Mouse (Mus musculus) brain, embryonic 14.5 days (tissue): Measurements from ENCODE around the gene Spsb2.

Source experiments
- CTCF ChIP-seq: fragments of 200-500 bp; IDR thresholded peaks from 2 replicates; pipeline ENCODE4 v1.5.1; 2012; ENCODE audit warnings: inconsistent platforms, mild to moderate bottlenecking, moderate library complexity, borderline replicate concordance; ENCODE audit not compliant: insufficient read depth, insufficient read length; ENCODE audit errors: extremely low read depth
- POLR2A ChIP-seq: fragments of 200-500 bp; IDR thresholded peaks from 2 replicates; pipeline ENCODE4 v1.6.1; 2012; ENCODE audit warnings: mild to moderate bottlenecking, inconsistent platforms, borderline replicate concordance; ENCODE audit not compliant: poor library complexity, insufficient read depth, insufficient read length, severe bottlenecking; ENCODE audit errors: extremely low read depth

- TF ChIP-seq CTCF: no peak
- no peak for TF ChIP-seq POLR2A
Measured at GRCm38 (mm10) chr6:124770013-124770412, 38.4 kb upstream of the Spsb2 start.
